Comparison of ENCODE assay signal across 15 mouse cellular contexts in the genomic region with DNA sequence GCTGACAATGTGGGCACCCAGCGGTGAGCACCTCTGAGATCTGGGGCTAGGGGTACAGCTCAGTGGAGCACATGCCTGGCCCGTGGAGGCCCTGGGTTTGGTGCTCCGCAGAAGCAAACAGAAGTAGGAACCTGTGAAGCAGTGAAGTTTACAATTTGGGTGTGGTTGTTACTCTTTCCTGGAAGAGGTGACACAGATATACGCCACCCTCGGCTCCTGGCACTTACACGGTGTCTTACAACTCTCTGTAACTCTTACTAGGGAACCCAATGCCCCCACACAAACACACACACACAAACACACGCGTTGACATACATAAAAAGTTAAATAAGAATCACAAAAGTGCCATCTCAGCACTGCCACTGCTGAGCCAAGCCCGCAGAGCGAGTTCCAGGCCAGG. TPM values are rescaled to one million over a fixed set of nuclear protein-coding genes. Genes with fewer than 3 reads are reported as not detected.
DNase-seq lines count a peak whose midpoint lies in the region; ATAC-seq lines count a peak whose summit lies in the region.
"Had no signal": no experiment of that assay in that cellular context is flagged by ENCODE, and none has a peak within 500 bp of the region (broad histone marks: within the 10 kb centered on the region; RNA-seq: fewer than 3 reads in every experiment).

No protein-coding gene starts in this region.

- H3K4me3 ChIP-seq in kidney, embryonic 15.5 days (replicated peaks) = no peak overlapping the region
- no peak overlapping the region for H3K4me3 ChIP-seq in stomach, embryonic 15.5 days (replicated peaks)
- H3K4me3 ChIP-seq: heart, embryonic 12.5 days; hindbrain, embryonic 12.5 days; layer of hippocampus, adult 2 months had no signal

- WGBS in kidney, embryonic 15.5 days = 79% methylated on average over 10 of the region's 10 CpGs
- 57% methylated on average over 10 of the region's 10 CpGs for WGBS in stomach, embryonic 15.5 days

- H3K27ac ChIP-seq in kidney, embryonic 15.5 days = 0 out of 2 replicates have a peak overlapping the region, but pooled peaks have one; percentile 14
- peak overlapping the region; percentile 52 for H3K27ac ChIP-seq in stomach, embryonic 15.5 days
- H3K27ac ChIP-seq: hindbrain, embryonic 12.5 days had no signal

- peaks cover 81% of the 10 kb centered on the region for H3K36me3 ChIP-seq in kidney, embryonic 15.5 days
- peaks cover 18% of the 10 kb centered on the region for H3K36me3 ChIP-seq in stomach, embryonic 15.5 days

- H3K4me1 ChIP-seq in kidney, embryonic 15.5 days = peaks cover 27% of the 10 kb centered on the region
- peaks cover 25% of the 10 kb centered on the region for H3K4me1 ChIP-seq in stomach, embryonic 15.5 days

- no peaks in the 10 kb centered on the region for H3K9me3 ChIP-seq in kidney, embryonic 15.5 days (replicated peaks)
- no peaks in the 10 kb centered on the region for H3K9me3 ChIP-seq in stomach, embryonic 15.5 days
- H3K9me3 ChIP-seq: heart, embryonic 12.5 days; hindbrain, embryonic 12.5 days had no signal

- intact Hi-C loops in gastrocnemius, postnatal 14 days (cut with DNase I; ENCODE audit: low total_unique reads) = no loop called here

- H3K9ac ChIP-seq in kidney, embryonic 15.5 days = no peak overlapping the region
- no peak overlapping the region for H3K9ac ChIP-seq in stomach, embryonic 15.5 days
- H3K9ac ChIP-seq: heart, embryonic 12.5 days; hindbrain, embryonic 12.5 days had no signal

- no peaks in the 10 kb centered on the region for H3K27me3 ChIP-seq in kidney, embryonic 15.5 days
- H3K27me3 ChIP-seq in stomach, embryonic 15.5 days (replicated peaks) = no peaks in the 10 kb centered on the region
- H3K27me3 ChIP-seq: heart, embryonic 12.5 days; hindbrain, embryonic 12.5 days had no signal

- H3K4me2 ChIP-seq in kidney, embryonic 15.5 days = no peak overlapping the region
- H3K4me2 ChIP-seq in stomach, embryonic 15.5 days = no peak overlapping the region
- H3K4me2 ChIP-seq: heart, embryonic 12.5 days; hindbrain, embryonic 12.5 days had no signal

- ATAC-seq in kidney, embryonic 15.5 days (replicated peaks; ENCODE audit: low FRiP score) = no peak
- no peak for ATAC-seq in stomach, embryonic 15.5 days (ENCODE audit: insufficient read depth, low FRiP score, low read depth)
- ATAC-seq: activated CD4-positive, CD25-positive, alpha-beta regulatory T cell, adult 4 months; forebrain, embryonic 16.5 days had no signal

- DNase-seq in kidney, postnatal 36 days = no peak
- peak; percentile 45 for DNase-seq in c-Kit-negative CD71-positive TER-119-positive erythroid progenitor cells, embryonic 14.5 days (ENCODE audit: low read depth, low spot score)
- peak; percentile 60 for DNase-seq in liver
- no peak for DNase-seq in gastrocnemius, postnatal 14 days
- DNase-seq in right cerebral cortex, postnatal 4 days = no peak
- DNase-seq: gastrocnemius, postnatal 36 days; kidney, adult 2 months; lung, adult 2 months had no signal

RNA-seq across cellular contexts. Expression of a gene that starts 4.5 kb away (rescaled TPM):
- 1,617 and 1,807 TPM in 2 replicates for polyA plus RNA-seq in kidney, embryonic 15.5 days (2015; fragmentation: Nextera tagmentation; extraction: Ambion mirVana)
- polyA plus RNA-seq in stomach, embryonic 15.5 days (2015; fragmentation: Nextera tagmentation; extraction: Ambion mirVana) = 1,324 and 1,567 TPM in 2 replicates
- 100 to 1,000 TPM in 1 of 2 experiments, 10 to 100 TPM in 1; 84.8 to 138 TPM for total RNA-seq in gastrocnemius, postnatal 14 days (2021)

RNA-seq across cellular contexts. Expression of a gene that starts 16.9 kb away (rescaled TPM):
- polyA plus RNA-seq in kidney, embryonic 15.5 days (2015; fragmentation: Nextera tagmentation; extraction: Ambion mirVana) = 51.0 and 51.2 TPM in 2 replicates
- polyA plus RNA-seq in stomach, embryonic 15.5 days (2015; fragmentation: Nextera tagmentation; extraction: Ambion mirVana) = 46.5 and 47.9 TPM in 2 replicates
- 100 to 1,000 TPM in 1 of 2 experiments, 10 to 100 TPM in 1; 84.0 to 101 TPM for total RNA-seq in gastrocnemius, postnatal 14 days (2021)

RNA-seq across cellular contexts. Expression of a gene that starts 23.6 kb away (rescaled TPM):
- 134 and 142 TPM in 2 replicates for polyA plus RNA-seq in kidney, embryonic 15.5 days (2015; fragmentation: Nextera tagmentation; extraction: Ambion mirVana)
- polyA plus RNA-seq in stomach, embryonic 15.5 days (2015; fragmentation: Nextera tagmentation; extraction: Ambion mirVana) = 138 and 139 TPM in 2 replicates
- total RNA-seq in gastrocnemius, postnatal 14 days (2021) = 100 to 1,000 TPM; 238 to 257 TPM

RNA-seq across cellular contexts. Expression of a gene that starts 30.6 kb away (rescaled TPM):
- 301 and 315 TPM in 2 replicates for polyA plus RNA-seq in kidney, embryonic 15.5 days (2015; fragmentation: Nextera tagmentation; extraction: Ambion mirVana)
- 233 and 262 TPM in 2 replicates for polyA plus RNA-seq in stomach, embryonic 15.5 days (2015; fragmentation: Nextera tagmentation; extraction: Ambion mirVana)
- 10 to 100 TPM; 14.5 to 15.9 TPM for total RNA-seq in gastrocnemius, postnatal 14 days (2021)

RNA-seq across cellular contexts. Expression of a gene that starts 44.6 kb away (rescaled TPM):
- polyA plus RNA-seq in kidney, embryonic 15.5 days (2015; fragmentation: Nextera tagmentation; extraction: Ambion mirVana) = 27.9 and 29.2 TPM in 2 replicates
- 23.0 and 26.6 TPM in 2 replicates for polyA plus RNA-seq in stomach, embryonic 15.5 days (2015; fragmentation: Nextera tagmentation; extraction: Ambion mirVana)
- 10 to 100 TPM; 18.8 to 19.7 TPM for total RNA-seq in gastrocnemius, postnatal 14 days (2021)

Comparison
In these comparisons a context has a peak if more than half of its experiments do, and no peak if none do; other contexts are left out.
1. DNase-seq: peak in c-Kit-negative CD71-positive TER-119-positive erythroid progenitor cells, embryonic 14.5 days (single experiment) and liver (single experiment); none in kidney, postnatal 36 days (0 of 2), gastrocnemius, postnatal 14 days (single experiment) and right cerebral cortex, postnatal 4 days (single experiment).